Mouse (Mus musculus) neutrophil, adult 83 days (primary cell): Measurements from ENCODE around the gene Olfr733. TPM values are rescaled to one million over a fixed set of nuclear protein-coding genes. Genes with fewer than 3 reads are reported as not detected.

Experiments used
- total RNA-seq, 2 experiments: library from RNA; stranded (reverse); gene quantifications; one replicate each; pipeline ENCODE4 v1.2.4; 2023

The Olfr733 gene
- total RNA-seq: not detected

DNA sequence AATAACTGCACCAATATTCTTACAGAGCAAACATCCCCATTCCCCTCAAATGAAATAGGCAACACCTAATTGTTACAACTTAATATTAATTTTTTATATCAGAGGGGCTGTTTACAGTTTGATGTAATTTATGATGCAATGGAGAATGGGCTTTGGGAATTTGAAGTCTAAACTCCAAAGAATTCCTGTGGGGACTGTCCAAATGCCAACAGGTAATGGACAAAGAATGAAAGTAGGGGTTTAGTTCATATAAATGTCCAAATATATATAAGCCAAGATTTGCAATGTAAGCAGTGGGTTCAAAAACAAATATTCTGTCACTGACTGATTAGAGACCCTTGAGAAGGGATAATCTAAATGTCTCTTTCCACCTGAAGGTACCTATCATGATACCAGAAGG is at the start of gene Olfr733:
Gene Olfr733, minus strand, starts transcription at position 101 of the 400 bp plus-strand sequence.

DNA sequence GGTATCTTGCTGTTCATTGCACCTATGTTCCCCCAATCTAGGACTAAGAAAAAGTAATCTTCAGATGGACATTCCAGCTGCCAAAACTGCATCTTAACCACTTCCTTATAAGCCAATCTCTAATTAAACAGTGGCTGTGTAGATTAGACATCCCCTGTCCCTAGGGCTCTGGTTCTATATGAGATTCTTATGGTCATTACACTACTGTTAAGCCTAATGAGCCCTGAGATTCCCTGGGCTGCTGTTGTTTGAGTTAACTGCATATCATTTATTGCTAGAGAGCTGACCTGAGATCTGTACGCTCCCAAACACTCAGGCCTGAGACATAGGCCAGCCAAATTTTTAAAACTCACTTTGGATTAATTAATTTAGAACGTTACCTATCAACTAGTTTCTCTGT is 47.5 kb upstream of the Olfr733 start, which contains the start of gene Olfr735:
Gene Olfr735, minus strand, starts transcription at position 77 of the 400 bp plus-strand sequence.

DNA sequence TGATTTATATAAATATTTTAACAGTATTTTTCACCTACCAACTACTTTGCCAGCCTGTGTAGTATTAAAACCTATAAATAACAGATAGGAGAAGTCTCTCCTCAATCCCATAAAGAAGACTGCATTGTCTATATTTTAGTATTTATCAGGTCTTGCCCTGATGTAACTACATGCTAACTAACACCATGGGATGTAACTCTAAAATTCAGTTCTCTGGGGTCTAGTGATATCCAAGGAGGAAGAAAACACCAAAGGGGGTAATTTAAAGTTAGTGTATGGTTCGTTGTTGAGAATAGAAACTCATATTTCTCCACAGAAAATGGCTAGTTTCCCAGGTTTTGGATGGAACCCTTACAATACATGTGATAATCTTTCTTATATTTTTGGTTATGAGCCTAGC is 25.3 kb upstream of the Olfr733 start, which contains the start of gene Olfr734:
Gene Olfr734, minus strand, starts transcription at position 101 of the 400 bp plus-strand sequence.

DNA sequence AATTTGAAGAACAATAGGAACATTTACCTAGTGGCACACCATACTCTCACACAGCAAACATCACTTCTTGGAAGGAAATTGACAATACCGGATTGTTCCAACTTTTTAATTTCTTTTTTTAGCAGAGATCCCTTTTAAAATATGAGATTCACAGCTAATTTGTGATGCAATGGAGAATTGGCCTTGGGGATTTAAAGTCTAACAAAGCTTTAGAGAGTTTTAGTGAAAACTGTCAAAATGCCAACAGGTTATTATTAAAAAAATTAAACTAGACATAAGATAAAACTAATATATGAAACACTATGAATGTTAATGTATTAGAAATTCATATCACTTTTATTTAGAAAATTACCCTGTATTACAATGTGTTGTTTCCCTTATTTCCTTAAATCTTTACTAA is 17.2 kb downstream of the Olfr733 start, which contains the start of gene Olfr732:
Gene Olfr732, minus strand, starts transcription at position 101 of the 400 bp plus-strand sequence.

Other genes starting within 250 kb of the Olfr733 start
- gene Olfr726, start 210.6 kb downstream of the Olfr733 start, total RNA-seq: not detected
- gene Olfr727, start 178.3 kb downstream of the Olfr733 start, total RNA-seq: not detected
- not detected for gene Olfr728, start 158.8 kb downstream of the Olfr733 start, total RNA-seq
- gene Olfr729, start 148.6 kb downstream of the Olfr733 start, total RNA-seq: not detected
- gene Olfr730, start 113.3 kb downstream of the Olfr733 start, total RNA-seq: not detected
- not detected for gene Olfr731, start 59.7 kb downstream of the Olfr733 start, total RNA-seq
- gene Olfr732, start 17.3 kb downstream of the Olfr733 start, total RNA-seq: not detected
- gene Olfr734, start 25.2 kb upstream of the Olfr733 start, total RNA-seq: not detected
- gene Olfr735, start 47.4 kb upstream of the Olfr733 start, total RNA-seq: under 1 TPM in 1 of 2 experiments, not detected in 1; 0.09 TPM
- under 1 TPM; 0.22 TPM for gene Tlr11, start 56.4 kb upstream of the Olfr733 start, total RNA-seq
- gene Olfr736, start 79.6 kb upstream of the Olfr733 start, total RNA-seq: not detected
- not detected for gene Olfr738, start 106.0 kb upstream of the Olfr733 start, total RNA-seq
- not detected for gene Olfr739, start 117.1 kb upstream of the Olfr733 start, total RNA-seq
- gene Olfr740, start 144.0 kb upstream of the Olfr733 start, total RNA-seq: not detected
- gene Olfr741, start 171.2 kb upstream of the Olfr733 start, total RNA-seq: not detected
- gene Olfr742, start 202.1 kb upstream of the Olfr733 start, total RNA-seq: not detected
- gene Olfr743, start 220.3 kb upstream of the Olfr733 start, total RNA-seq: not detected